Mouse (Mus musculus): ENCODE data around the gene Atp6v0d1.

Atp6v0d1 gene

GRCm38 (mm10) chr8:105506977-105507376 is 58.9 kb downstream of the Atp6v0d1 start:
- DNase-seq (ENCODE audit: low spot score in 2 of 2) = no peak

DNA sequence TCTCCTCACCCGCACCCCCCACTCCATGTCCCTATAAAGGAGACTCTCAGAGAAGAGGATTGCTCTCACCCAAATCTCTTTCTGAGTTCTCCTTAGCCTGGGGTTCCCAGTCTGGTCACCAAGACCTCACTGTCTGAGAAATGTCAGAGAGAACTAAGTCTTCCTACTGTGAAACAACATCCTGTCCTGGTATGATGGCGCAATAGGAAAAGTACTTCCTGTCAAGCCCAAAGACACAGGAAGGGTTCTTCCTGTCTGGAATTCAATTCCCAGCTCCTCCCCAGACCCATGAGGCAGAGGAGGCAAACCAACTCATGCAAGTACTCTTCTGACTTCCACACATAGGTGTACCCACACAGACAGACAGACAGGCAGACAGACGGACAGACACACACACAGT is 61.2 kb downstream of the Atp6v0d1 start:
- DNase-seq (ENCODE audit: low spot score in 2 of 2) = peak; percentile 42 to 67

DNA sequence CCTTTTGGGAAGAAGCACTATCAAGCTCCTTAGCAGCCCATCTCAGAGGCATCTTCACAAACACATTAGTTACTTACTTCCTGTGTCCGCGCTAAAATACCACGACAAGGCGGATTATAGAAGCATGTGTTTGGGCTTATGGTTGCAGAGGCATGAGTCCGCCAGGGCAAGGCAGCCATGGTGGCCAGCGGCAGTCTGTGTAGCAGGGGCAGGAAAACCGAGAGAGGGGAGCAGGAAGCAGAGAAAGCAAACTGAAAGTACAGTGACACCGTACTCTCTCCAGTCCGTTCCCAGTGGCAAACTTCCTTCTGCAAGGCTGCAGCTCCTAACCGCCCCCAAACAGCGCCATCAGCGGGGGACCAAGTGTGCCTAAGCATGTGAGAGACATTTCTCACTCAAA is 66.1 kb downstream of the Atp6v0d1 start:
- no peak for DNase-seq (ENCODE audit: low spot score in 2 of 2)

GRCm38 (mm10) chr8:105496439-105497180 is 69.2 kb downstream of the Atp6v0d1 start, which contains the start of gene Zdhhc1:
Gene Zdhhc1, minus strand, starts transcription at chr8:105496902.
- DNase-seq (ENCODE audit: low spot score in 2 of 2) = peak; percentile 86 to 87

DNA sequence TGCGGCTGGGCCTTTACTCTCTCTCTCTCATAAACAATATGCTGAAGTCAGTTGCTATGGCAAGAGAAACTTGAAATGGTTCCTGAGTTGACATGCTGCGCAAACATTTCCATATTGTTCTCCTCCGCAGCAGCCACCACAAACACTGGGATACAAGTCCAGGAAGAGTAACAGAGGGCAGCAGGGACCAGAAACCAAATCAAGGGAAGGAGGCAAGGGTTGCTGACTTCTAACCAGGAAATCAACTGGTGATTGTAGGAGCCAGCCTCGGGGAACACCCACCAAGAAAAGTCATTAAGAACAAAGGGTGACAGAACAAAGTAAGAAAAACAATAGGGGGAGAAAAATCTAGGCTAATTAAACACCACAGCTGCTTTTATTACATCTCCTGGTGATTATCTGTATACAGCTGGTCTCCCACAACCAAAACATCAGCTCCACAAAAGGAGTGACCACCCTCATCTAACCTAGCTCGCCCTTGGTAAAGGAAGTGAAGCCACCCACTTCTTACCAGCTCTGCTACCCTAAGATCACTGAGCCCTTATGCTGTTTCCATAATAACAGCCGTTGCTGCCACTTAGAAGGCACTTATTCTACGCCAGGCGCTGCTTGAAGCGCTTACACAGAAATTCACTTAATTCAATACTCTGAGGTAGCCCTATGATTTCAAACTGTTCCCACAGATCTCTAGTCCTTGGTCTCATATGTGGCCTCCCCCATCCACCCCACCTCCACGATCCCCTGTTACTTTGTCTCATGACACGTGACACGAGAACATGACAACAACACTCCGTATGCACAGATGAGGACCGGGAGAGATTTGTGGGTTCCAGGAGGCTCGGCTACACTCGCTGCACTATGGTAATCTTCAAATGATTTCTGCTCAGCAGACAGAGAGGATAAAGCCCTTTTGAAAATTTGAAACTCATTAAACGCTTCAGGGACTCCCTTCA is 70.2 kb downstream of the Atp6v0d1 start:
- no peak for DNase-seq (ENCODE audit: low spot score in 2 of 2)

DNA sequence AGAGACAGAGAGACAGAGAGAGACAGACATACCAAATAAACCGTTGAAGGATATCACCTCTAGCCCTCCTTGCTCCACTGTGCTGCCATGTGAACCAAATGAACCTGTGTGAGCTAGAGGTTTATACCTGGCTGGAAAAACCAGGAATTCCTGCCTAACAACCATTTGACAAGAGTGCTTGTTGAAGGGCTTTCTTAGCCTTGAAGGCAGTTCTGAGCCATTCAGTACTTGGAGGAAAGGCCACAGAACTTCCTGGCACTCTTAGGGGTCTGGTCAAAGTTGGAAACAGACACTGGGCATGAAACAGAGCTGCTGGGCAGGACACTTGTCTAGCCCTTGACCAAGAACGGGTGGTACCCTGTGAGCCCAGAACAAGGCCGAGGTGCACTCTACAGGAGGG is 71.3 kb downstream of the Atp6v0d1 start:
- no peak for DNase-seq (ENCODE audit: low spot score in 2 of 2)

DNA sequence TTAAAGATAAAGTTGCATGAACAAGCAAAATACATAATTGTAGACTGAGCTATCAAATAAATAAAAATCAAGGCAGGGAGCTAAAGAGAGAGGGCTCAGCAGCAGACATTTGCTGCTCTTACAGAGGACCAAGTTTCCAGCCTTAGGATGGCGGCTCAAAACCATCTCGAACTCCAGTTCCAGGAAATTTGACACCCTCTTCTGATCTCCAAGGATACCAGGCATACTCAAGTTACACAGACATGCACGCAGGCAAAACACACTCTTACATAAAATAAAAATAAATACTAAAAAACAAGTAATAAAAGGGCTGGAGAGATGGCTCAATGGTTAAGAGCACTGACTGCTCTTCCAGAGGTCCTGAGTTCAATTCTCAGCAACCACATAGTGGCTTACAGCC is 72.4 kb downstream of the Atp6v0d1 start:
- no peak for DNase-seq (ENCODE audit: low spot score in 2 of 2)

DNA sequence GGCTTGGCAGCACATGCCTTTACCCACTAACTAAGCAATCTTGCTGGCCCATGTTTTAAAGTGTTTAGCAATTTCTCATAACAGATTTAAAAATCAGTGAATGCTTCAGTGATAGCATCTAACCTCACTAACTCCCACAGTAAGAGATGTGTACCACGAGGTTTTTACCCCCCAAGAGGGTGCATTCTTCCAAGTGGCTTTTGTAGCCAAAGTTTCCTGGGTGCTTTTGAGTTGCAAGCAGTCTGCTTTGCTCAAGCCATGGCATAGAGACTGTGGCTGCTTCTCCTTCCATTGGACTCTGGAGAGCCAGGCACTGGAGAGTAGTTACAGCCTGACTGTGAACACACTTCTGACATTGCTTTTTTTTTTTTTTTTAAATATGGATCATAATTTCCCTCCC is 76.6 kb downstream of the Atp6v0d1 start:
- no peak for DNase-seq (ENCODE audit: low spot score in 2 of 2)

DNA sequence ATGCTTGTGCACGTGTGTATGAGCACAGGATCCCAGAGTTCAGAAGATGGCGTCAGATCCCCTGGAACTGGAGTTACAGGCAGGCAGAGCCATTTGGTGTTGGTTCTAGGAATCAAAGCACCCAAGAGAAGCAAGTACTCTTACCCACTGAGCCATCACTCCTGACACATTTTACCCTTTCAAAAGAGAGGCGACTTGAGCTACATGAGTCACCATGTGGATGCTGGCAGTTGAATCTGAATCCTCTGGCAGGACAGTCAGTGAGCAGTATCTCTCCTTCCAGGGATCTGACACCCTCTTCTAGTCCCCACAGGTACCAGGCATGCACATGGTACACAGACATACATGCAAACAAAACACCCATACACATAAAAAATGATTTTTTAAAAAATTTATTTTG is 77.8 kb downstream of the Atp6v0d1 start:
- DNase-seq (ENCODE audit: low spot score in 2 of 2) = no peak

DNA sequence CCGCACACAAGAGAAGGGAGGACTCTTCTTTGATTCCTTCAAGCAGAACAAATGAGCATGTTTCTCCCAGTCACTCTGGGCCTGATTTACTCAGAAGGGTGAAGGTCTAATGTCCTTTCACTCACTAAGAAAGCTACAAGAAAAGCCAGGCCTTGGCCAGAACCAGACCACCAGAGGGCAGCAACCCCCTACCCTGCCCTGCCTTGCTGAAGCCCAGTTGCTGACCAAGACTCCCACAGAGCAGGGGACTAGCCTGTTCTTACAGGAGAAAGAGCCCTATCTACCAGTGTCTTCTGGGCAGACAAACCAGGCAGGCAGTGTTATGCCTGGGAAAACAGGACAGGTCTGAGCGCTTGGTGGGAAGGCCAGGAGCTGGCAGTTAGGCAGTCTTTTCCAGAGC is 81.5 kb downstream of the Atp6v0d1 start:
- peak in 1 of 2 experiments; percentile 54 for DNase-seq (ENCODE audit: low spot score in 2 of 2)

- DNase-seq (ENCODE audit: low spot score in 2 of 2) = peak in 1 of 2 experiments; percentile 19
Measured at GRCm38 (mm10) chr8:105484030-105484368, 81.8 kb downstream of the Atp6v0d1 start.

- peak in 1 of 2 experiments; percentile 65 for DNase-seq (ENCODE audit: low spot score in 2 of 2)
Measured at GRCm38 (mm10) chr8:105483212-105484029, 82.4 kb downstream of the Atp6v0d1 start.

- DNase-seq (ENCODE audit: low spot score in 2 of 2) = no peak
Measured at GRCm38 (mm10) chr8:105482123-105482522, 83.7 kb downstream of the Atp6v0d1 start.

DNA sequence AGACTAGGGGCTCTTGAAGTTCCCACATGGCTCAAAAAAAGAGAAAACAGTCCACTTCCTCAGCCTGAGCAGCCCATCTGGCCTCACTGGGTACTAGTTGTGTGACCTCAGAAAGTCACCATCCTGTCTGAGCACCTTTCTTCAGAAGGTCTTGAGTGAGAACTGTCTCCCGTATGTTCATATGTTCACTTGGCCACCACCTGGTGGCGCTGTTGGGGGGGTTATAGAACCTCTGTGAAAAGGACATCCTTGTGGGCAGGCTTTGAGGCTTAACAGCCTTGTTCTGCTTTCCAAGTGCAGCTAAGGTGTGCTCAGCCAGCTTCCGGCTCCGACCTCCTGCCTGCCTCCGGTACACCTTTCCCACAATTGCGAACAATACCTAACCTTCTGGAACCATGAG is 84.4 kb downstream of the Atp6v0d1 start:
- no peak for DNase-seq (ENCODE audit: low spot score in 2 of 2)

DNA sequence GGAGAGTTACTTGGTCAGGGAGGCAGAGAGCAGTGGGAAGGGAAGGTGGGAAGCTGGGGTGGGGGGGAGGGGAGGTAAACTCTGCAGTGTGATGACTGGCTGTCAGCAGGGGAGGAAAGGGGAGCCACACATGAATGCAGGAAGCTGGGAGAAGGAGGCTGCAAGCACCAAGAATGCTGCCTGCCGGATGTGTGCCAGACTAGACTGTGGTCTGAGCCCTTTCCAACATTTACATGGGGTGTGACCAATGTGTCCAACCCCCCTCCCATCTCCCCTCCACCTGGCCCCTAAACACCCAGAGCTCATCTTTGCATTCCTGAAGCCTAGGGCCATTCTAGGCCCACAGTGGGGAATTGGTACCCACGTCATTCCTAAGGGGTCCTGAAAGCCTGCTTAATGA is 84.8 kb downstream of the Atp6v0d1 start:
- DNase-seq (ENCODE audit: low spot score in 2 of 2) = no peak

DNA sequence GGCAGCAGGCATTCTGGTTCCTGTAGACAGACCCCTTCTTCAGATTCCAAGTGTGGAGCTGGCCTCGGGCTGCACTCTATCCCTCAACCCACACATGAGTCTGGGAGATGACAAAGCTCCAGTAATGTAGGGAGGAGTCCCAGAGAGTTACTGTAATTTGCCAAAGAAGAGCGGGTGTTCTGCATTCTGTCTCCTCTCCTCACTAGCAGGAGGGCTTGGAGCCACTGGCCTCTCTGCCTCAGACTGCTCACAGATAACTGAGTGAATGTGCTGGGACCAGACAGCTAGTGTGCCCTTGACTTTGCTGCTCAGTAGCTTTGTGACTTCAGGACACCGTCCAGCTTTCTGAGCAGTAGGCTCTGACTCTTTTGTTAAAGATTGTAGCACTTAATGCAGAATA is 88.1 kb downstream of the Atp6v0d1 start:
- DNase-seq (ENCODE audit: low spot score in 2 of 2) = no peak

DNA sequence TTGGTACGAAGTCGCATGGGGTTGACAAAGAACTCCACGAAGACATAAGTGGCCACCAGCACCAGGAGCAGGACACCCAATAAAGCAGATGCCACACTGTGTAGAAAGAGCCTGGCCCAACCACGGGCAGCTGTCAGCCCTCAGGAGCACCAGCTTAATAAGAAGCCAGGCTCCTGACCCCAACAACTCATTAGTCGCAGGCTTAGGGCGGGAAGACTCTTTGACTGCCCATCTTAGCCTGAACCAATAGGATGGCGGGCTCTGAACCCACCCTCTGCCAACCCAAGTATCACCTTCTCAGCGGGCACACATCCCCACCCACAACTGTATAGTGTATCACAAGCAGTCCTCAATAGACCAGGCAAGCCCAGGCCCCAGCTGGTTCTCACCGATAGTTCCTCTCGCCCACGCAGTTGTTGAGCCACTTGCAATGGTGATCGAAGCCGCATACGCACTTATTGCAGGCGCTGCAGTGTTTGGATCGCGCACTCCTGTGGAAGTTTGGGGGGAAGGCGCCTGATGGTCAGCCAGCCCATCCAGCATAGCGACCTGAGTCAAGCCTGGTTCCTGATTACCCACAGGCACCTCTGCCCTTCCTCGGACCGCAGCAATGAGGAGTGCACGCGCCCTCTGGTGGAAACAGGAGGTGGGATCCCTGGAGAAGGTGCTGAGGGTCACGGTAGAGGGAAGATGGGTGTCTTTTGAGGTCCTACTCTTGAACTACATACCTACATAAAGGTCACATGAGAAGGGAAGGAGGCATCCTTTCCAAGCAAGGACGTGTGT is 89.0 kb downstream of the Atp6v0d1 start:
- peak in 1 of 2 experiments; percentile 66 for DNase-seq (ENCODE audit: low spot score in 2 of 2)

- DNase-seq (ENCODE audit: low spot score in 2 of 2) = no peak
Measured at GRCm38 (mm10) chr8:105476161-105476560, 89.7 kb downstream of the Atp6v0d1 start.

GRCm38 (mm10) chr8:105475742-105476141 is 90.1 kb downstream of the Atp6v0d1 start:
- DNase-seq (ENCODE audit: low spot score in 2 of 2) = no peak

- peak; percentile 81 for DNase-seq (ENCODE audit: low spot score in 2 of 2)
Measured at GRCm38 (mm10) chr8:105475254-105475653, 90.6 kb downstream of the Atp6v0d1 start.

- no peak for DNase-seq (ENCODE audit: low spot score in 2 of 2)
Measured at GRCm38 (mm10) chr8:105474680-105475079, 91.2 kb downstream of the Atp6v0d1 start.
